Mouse (Mus musculus): Measurements from ENCODE around the gene Lpcat2b. TPM values are rescaled to one million over a fixed set of nuclear protein-coding genes. Genes with fewer than 3 reads are reported as not detected.
A peak's percentile ranks its signal among the peaks of the same experiment; 100 is the strongest.
"Not testable (repeated sequence)": the region's sequence is repeated elsewhere in the genome, so short reads cannot be mapped to it uniquely, and the experiment has no call there.

Gene Lpcat2b
- polyA plus RNA-seq (2015; fragmentation: Nextera tagmentation; extraction: Ambion mirVana), result not detected in 2 replicates

DNA sequence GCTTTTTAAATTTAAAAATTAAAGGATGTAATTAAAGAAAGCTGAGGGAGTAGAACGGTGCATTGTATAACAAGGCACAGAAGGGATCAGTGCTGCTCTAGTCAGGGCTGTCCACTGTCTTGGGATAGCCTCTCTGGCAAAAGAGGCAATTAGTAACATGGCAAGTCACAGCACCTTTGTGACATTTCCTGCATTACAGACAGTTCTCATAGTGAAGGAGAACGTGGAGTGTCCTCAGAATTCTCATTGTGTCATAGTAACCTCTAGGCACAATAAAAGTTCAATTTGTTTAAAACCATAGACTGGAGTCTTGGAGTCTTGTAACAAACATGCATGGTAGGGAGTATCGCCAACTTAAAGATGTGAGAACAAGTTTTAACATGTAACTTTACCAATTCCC, at the start of gene Lpcat2b:
Gene Lpcat2b, plus strand, starts transcription at position 301 of the 400 bp plus-strand sequence.
- no peak within 1 kb of the TSS for H3K9ac ChIP-seq
- H3K4me3 ChIP-seq, result no peak within 1 kb of the TSS
- no peak within 1 kb of the TSS for H3K27ac ChIP-seq
- H3K36me3 ChIP-seq, result no peaks in the 10 kb centered on the region
- no peaks in the 10 kb centered on the region for H3K27me3 ChIP-seq
- H3K4me1 ChIP-seq, result no peaks in the 10 kb centered on the region
- ATAC-seq (ENCODE audit: borderline replicate concordance, extremely low read depth, low FRiP score, low TSS enrichment), result no peak
- no peak within 1 kb of the TSS for H3K4me2 ChIP-seq
- 75% methylated on average over 3 of the region's 3 CpGs for WGBS
- H3K9me3 ChIP-seq, result no peaks in the 10 kb centered on the region

- not testable (repeated sequence) for H3K9ac ChIP-seq; ATAC-seq (ENCODE audit: borderline replicate concordance, extremely low read depth, low FRiP score, low TSS enrichment); H3K27me3 ChIP-seq; H3K27ac ChIP-seq; H3K4me3 ChIP-seq; H3K4me2 ChIP-seq; H3K9me3 ChIP-seq; H3K36me3 ChIP-seq; H3K4me1 ChIP-seq
Observed at GRCm38 (mm10) chr5:107386448-107386847, 44.9 kb upstream of the Lpcat2b start.

GRCm38 (mm10) chr5:107387788-107388187, 43.6 kb upstream of the Lpcat2b start:
- H3K4me2 ChIP-seq, result no peak overlapping the region
- no peak overlapping the region for H3K4me3 ChIP-seq
- no peak for ATAC-seq (ENCODE audit: borderline replicate concordance, extremely low read depth, low FRiP score, low TSS enrichment)
- H3K36me3 ChIP-seq, result no peaks in the 10 kb centered on the region
- WGBS, result 91% methylated on average over 1 of the region's 1 CpGs
- H3K27ac ChIP-seq, result no peak overlapping the region
- no peaks in the 10 kb centered on the region for H3K27me3 ChIP-seq
- H3K9me3 ChIP-seq, result no peaks in the 10 kb centered on the region
- H3K4me1 ChIP-seq, result no peaks in the 10 kb centered on the region
- H3K9ac ChIP-seq, result no peak overlapping the region

DNA sequence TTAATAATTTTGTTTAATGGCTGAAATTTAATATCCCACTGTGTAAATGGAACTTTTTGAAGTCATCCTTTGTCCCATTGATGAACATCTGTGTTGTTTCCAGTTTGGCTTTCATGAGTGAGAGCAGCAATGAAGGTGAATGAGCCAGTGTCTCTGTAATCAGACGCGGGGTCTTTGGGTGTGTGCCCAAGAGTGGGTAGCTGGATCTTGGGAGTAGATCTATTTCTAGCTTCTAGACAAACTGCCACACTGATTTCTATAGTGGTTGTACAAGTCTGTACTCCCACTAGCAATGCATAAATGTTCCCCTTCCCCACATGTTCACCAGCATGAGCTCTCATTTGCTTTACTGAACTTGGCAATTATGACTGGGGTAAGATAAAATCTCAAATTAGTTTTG, 42.0 kb upstream of the Lpcat2b start:
- 85% methylated on average over 2 of the region's 2 CpGs for WGBS

GRCm38 (mm10) chr5:107394437-107394836, 36.9 kb upstream of the Lpcat2b start:
- no peak for ATAC-seq (ENCODE audit: borderline replicate concordance, extremely low read depth, low FRiP score, low TSS enrichment)
- Histone ChIP-seq H3K4me1 (no peaks in the 10 kb centered on the region), H3K9ac (no peak overlapping the region), H3K27ac (no peak overlapping the region), H3K27me3 (no peaks in the 10 kb centered on the region), H3K36me3 (no peaks in the 10 kb centered on the region), H3K4me3 (no peak overlapping the region), H3K4me2 (no peak overlapping the region), H3K9me3 (no peaks in the 10 kb centered on the region)
- WGBS, result 61% methylated on average over 2 of the region's 2 CpGs

More for the DNA sequence above, 42.0 kb upstream of the Lpcat2b start:
- no peak overlapping the region for H3K4me2 ChIP-seq
- ATAC-seq (ENCODE audit: borderline replicate concordance, extremely low read depth, low FRiP score, low TSS enrichment), result no peak
- no peak overlapping the region for H3K9ac ChIP-seq
- no peak overlapping the region for H3K4me3 ChIP-seq
- no peaks in the 10 kb centered on the region for H3K4me1 ChIP-seq
- H3K27me3 ChIP-seq, result no peaks in the 10 kb centered on the region
- H3K36me3 ChIP-seq, result no peaks in the 10 kb centered on the region
- H3K9me3 ChIP-seq, result no peaks in the 10 kb centered on the region
- H3K27ac ChIP-seq, result no peak overlapping the region

- 16% methylated on average over 5 of the region's 5 CpGs for WGBS
- H3K36me3 ChIP-seq, result no peaks in the 10 kb centered on the region
- peak within 1 kb of the TSS; percentile 55 for H3K4me3 ChIP-seq
- H3K27ac ChIP-seq, result no peak within 1 kb of the TSS
- peak within 1 kb of the TSS; percentile 97 for H3K4me2 ChIP-seq
- H3K27me3 ChIP-seq, result peaks cover 33% of the 10 kb centered on the region
- ATAC-seq (ENCODE audit: borderline replicate concordance, extremely low read depth, low FRiP score, low TSS enrichment), result no peak
- no peaks in the 10 kb centered on the region for H3K9me3 ChIP-seq
- peak within 1 kb of the TSS; percentile 40 for H3K9ac ChIP-seq
- H3K4me1 ChIP-seq, result peaks cover 5% of the 10 kb centered on the region
Observed at GRCm38 (mm10) chr5:107402436-107402835, 28.9 kb upstream of the Lpcat2b start, which contains the start of gene Ephx4. TSS of gene Ephx4 (plus strand) at chr5:107402736.

GRCm38 (mm10) chr5:107403011-107403946, 28.1 kb upstream of the Lpcat2b start:
- Histone ChIP-seq H3K4me3 (peak overlapping the region; percentile 55), H3K36me3 (no peaks in the 10 kb centered on the region), H3K27me3 (peaks cover 33% of the 10 kb centered on the region), H3K9me3 (no peaks in the 10 kb centered on the region), H3K4me1 (peaks cover 5% of the 10 kb centered on the region), H3K27ac (no peak overlapping the region), H3K4me2 (peak overlapping the region; percentile 97), H3K9ac (peak overlapping the region; percentile 40)
- WGBS, result 1% methylated on average over 52 of the region's 80 CpGs
- ATAC-seq (ENCODE audit: borderline replicate concordance, extremely low read depth, low FRiP score, low TSS enrichment), result peak; percentile 64

- Histone ChIP-seq H3K9ac (peak overlapping the region; percentile 40; the same call in 1 of the 2 replicates), H3K36me3 (no peaks in the 10 kb centered on the region), H3K9me3 (no peaks in the 10 kb centered on the region), H3K4me3 (peak overlapping the region; percentile 55), H3K4me2 (peak overlapping the region; percentile 97), H3K27me3 (peaks cover 33% of the 10 kb centered on the region), H3K27ac (no peak overlapping the region), H3K4me1 (peaks cover 5% of the 10 kb centered on the region)
- 28% methylated on average over 12 of the region's 12 CpGs for WGBS
- ATAC-seq (ENCODE audit: borderline replicate concordance, extremely low read depth, low FRiP score, low TSS enrichment), result no peak
Observed at GRCm38 (mm10) chr5:107403947-107404684, 27.2 kb upstream of the Lpcat2b start.

GRCm38 (mm10) chr5:107405361-107405760, 26.0 kb upstream of the Lpcat2b start:
- no peak overlapping the region for H3K9ac ChIP-seq
- WGBS, result 66% methylated on average over 4 of the region's 4 CpGs
- no peak overlapping the region for H3K4me3 ChIP-seq
- ATAC-seq (ENCODE audit: borderline replicate concordance, extremely low read depth, low FRiP score, low TSS enrichment), result no peak
- H3K9me3 ChIP-seq, result no peaks in the 10 kb centered on the region
- H3K4me2 ChIP-seq, result no peak overlapping the region
- H3K36me3 ChIP-seq, result no peaks in the 10 kb centered on the region
- H3K27ac ChIP-seq, result no peak overlapping the region
- H3K27me3 ChIP-seq, result peaks cover 33% of the 10 kb centered on the region
- H3K4me1 ChIP-seq, result peaks cover 5% of the 10 kb centered on the region

- H3K36me3 ChIP-seq, result no peaks in the 10 kb centered on the region
- H3K9ac ChIP-seq, result no peak overlapping the region
- H3K4me1 ChIP-seq, result no peaks in the 10 kb centered on the region
- no peak overlapping the region for H3K4me3 ChIP-seq
- WGBS, result 80% methylated on average over 1 of the region's 1 CpGs
- H3K4me2 ChIP-seq, result no peak overlapping the region
- H3K27ac ChIP-seq, result no peak overlapping the region
- H3K9me3 ChIP-seq, result no peaks in the 10 kb centered on the region
- ATAC-seq (ENCODE audit: borderline replicate concordance, extremely low read depth, low FRiP score, low TSS enrichment), result no peak
- peaks cover 1% of the 10 kb centered on the region for H3K27me3 ChIP-seq
Observed at GRCm38 (mm10) chr5:107410305-107410704, 21.0 kb upstream of the Lpcat2b start.

GRCm38 (mm10) chr5:107411326-107411725, 20.0 kb upstream of the Lpcat2b start:
- Histone ChIP-seq H3K9me3 (no peaks in the 10 kb centered on the region), H3K4me2 (no peak overlapping the region), H3K27me3 (no peaks in the 10 kb centered on the region), H3K4me3 (no peak overlapping the region), H3K9ac (no peak overlapping the region), H3K4me1 (no peaks in the 10 kb centered on the region), H3K27ac (no peak overlapping the region), H3K36me3 (no peaks in the 10 kb centered on the region)
- 40% methylated on average over 4 of the region's 4 CpGs for WGBS
- ATAC-seq (ENCODE audit: borderline replicate concordance, extremely low read depth, low FRiP score, low TSS enrichment), result no peak

DNA sequence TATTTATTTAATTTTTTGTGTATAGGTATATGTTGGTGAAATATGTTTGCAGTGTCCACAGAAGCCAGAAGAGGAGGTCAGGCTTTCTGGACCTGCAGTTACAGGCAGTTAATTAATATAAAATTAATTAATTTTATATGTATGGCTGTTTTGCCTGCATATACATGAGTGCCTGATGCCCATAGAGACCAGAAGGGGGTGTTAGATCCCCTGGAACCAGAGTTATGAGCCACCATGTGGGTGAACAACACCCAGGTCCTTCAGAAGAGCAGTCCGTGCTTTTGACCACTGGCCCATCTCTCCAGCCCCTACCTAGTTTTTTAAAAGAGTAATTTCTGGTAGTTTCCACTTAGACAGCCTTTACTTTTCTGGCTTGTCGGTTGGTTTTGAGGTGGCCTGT, 19.1 kb upstream of the Lpcat2b start:
- H3K9ac ChIP-seq, result no peak overlapping the region
- H3K36me3 ChIP-seq, result no peaks in the 10 kb centered on the region
- H3K4me2 ChIP-seq, result no peak overlapping the region
- H3K4me3 ChIP-seq, result no peak overlapping the region
- ATAC-seq (ENCODE audit: borderline replicate concordance, extremely low read depth, low FRiP score, low TSS enrichment), result no peak
- no peak overlapping the region for H3K27ac ChIP-seq
- 80% methylated on average over 2 of the region's 2 CpGs for WGBS
- no peaks in the 10 kb centered on the region for H3K9me3 ChIP-seq
- H3K4me1 ChIP-seq, result no peaks in the 10 kb centered on the region
- H3K27me3 ChIP-seq, result no peaks in the 10 kb centered on the region
